Mouse (Mus musculus): ENCODE measurements around the gene Gm37419. TPM values are rescaled to one million over a fixed set of nuclear protein-coding genes. Genes with fewer than 3 reads are reported as not detected.

Gm37419 gene
- polyA plus RNA-seq, 1 experiment = not detected

DNA sequence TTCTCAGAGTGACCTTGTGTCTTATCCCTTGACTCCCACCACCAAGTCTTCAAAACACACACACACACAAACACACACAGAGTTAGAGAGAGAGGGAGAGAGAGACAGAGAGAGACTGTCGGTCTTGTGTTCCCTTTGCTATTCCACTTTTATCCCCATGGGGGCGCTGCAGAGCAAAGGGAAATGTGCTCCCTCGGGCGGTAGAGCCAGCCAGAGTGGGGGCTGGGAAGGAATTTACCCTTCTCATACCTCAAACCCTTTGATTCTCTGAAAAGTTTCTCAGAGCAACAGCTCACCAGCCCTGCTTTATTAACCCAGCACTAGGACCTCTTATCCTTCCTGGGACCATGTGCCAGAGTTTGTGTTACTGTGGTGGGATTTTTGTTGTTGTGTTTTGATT lies 2.9 kb downstream of the Gm37419 start:
- Histone ChIP-seq H3K27ac (ENCODE audit: insufficient read depth, low read length) (no peak overlapping the region), H3K4me3 (ENCODE audit: insufficient read depth, low read length) (peak overlapping the region; percentile 1), H3K4me1 (ENCODE audit: control insufficient read depth, insufficient read depth, low read length) (no peaks in the 10 kb centered on the region; the same call in 1 of the 2 replicates)
- peak; percentile 79 for TF ChIP-seq CTCF (IDR thresholded peaks at IDR 0.05; ENCODE audit: extremely low read depth, insufficient read depth, low read length)
- no peak for TF ChIP-seq POLR2A (IDR thresholded peaks at IDR 0.05; ENCODE audit: extremely low read depth, insufficient read depth, low read length)

DNA sequence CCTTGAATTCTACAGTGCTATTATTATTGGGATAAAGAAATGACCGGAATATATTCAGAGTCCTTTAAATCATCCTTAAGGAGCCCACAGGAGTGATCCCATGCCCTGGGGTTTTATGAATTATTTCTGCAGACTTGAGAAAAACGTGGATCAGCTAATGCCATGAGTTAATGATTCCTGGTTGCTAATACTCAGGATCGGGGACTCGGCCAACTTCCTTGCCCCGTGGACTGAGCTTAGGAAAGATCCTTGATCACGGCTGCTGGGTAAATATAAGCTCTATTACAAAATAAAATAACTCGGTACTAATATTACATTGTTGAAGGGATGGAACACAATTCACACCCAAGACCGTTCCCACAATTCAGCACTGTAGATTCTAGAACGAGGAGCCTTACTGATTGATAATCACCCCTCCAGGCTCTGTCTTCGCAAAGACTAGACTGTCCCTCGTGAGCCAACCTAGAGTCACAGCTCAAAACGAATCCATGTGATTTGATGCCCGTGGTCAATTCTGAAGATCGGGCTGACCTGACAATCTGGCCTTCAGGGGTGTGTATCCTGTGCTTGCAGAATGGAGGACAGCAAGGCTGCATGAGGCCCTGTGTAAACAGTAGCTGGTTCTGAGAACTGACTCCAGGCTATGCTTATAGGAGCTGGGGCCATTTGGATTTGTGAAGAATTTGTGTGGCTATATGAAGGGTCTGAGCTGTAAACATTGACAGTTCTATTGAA lies 3.7 kb downstream of the Gm37419 start:
- Histone ChIP-seq H3K27ac (ENCODE audit: insufficient read depth, low read length) (no peak overlapping the region), H3K4me1 (ENCODE audit: control insufficient read depth, insufficient read depth, low read length) (no peaks in the 10 kb centered on the region; the same call in 1 of the 2 replicates), H3K4me3 (ENCODE audit: insufficient read depth, low read length) (no peak overlapping the region)
- TF ChIP-seq CTCF (IDR thresholded peaks at IDR 0.05; ENCODE audit: extremely low read depth, insufficient read depth, low read length) (no peak), POLR2A (IDR thresholded peaks at IDR 0.05; ENCODE audit: extremely low read depth, insufficient read depth, low read length) (no peak)

GRCm38 (mm10) chr16:23993351-23994321 lies 5.4 kb downstream of the Gm37419 start:
- no peak for TF ChIP-seq POLR2A (IDR thresholded peaks at IDR 0.05; ENCODE audit: extremely low read depth, insufficient read depth, low read length)
- no peak for TF ChIP-seq CTCF (IDR thresholded peaks at IDR 0.05; ENCODE audit: extremely low read depth, insufficient read depth, low read length)
- H3K4me1 ChIP-seq (ENCODE audit: control insufficient read depth, insufficient read depth, low read length) = no peaks in the 10 kb centered on the region; the same call in 1 of the 2 replicates
- no peak overlapping the region for H3K4me3 ChIP-seq (ENCODE audit: insufficient read depth, low read length)
- no peak overlapping the region for H3K27ac ChIP-seq (ENCODE audit: insufficient read depth, low read length)

DNA sequence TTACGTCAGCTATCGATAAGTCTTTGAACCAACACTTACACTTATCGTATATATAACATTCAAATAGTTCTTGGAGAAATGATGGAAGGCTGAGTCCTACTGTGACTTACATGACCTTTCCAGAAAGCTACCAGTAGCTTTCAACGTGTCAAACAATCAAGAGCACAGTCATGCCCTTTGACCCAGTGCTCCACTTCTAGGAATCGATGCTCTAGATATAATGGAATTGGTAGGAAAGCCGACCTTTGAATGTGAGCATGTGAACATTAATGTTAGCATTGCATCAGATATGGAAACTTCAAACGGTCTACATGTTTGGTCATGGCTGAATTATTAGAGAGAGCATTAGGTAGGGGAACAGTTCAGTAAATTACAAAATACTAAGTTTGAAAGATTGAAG lies 8.1 kb downstream of the Gm37419 start:
- H3K4me3 ChIP-seq (ENCODE audit: insufficient read depth, low read length) = no peak overlapping the region
- TF ChIP-seq CTCF (IDR thresholded peaks at IDR 0.05; ENCODE audit: extremely low read depth, insufficient read depth, low read length) = no peak
- TF ChIP-seq POLR2A (IDR thresholded peaks at IDR 0.05; ENCODE audit: extremely low read depth, insufficient read depth, low read length) = no peak

DNA sequence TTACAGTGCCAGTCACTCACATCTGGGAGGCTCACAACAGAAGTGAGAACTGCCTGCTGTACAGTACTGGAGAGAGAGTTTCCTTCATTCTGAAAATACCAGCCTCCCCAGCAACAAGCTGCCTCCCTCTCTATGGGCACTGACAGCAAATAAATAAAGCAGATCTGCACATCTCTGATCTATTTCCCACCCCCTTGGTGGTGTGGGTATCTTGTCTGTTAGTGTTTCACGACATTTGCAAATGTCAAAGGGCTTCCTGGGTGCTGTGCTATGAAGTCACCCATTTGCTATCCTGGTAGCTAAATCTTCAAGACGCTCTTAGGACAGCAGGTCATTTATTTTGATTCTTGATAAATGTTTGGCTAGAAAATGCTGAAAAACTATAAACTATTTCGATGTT lies 8.9 kb downstream of the Gm37419 start:
- Histone ChIP-seq H3K4me3 (ENCODE audit: insufficient read depth, low read length) (no peak overlapping the region), H3K4me1 (ENCODE audit: control insufficient read depth, insufficient read depth, low read length) (no peaks in the 10 kb centered on the region; the same call in 1 of the 2 replicates), H3K27ac (ENCODE audit: insufficient read depth, low read length) (no peak overlapping the region)
- TF ChIP-seq POLR2A (IDR thresholded peaks at IDR 0.05; ENCODE audit: extremely low read depth, insufficient read depth, low read length) (no peak), CTCF (IDR thresholded peaks at IDR 0.05; ENCODE audit: extremely low read depth, insufficient read depth, low read length) (no peak)

More for the DNA sequence above, 8.1 kb downstream of the Gm37419 start:
- no peaks in the 10 kb centered on the region; the same call in 1 of the 2 replicates for H3K4me1 ChIP-seq (ENCODE audit: control insufficient read depth, insufficient read depth, low read length)
- no peak overlapping the region for H3K27ac ChIP-seq (ENCODE audit: insufficient read depth, low read length)

- H3K4me1 ChIP-seq (ENCODE audit: control insufficient read depth, insufficient read depth, low read length) = no peaks in the 10 kb centered on the region; the same call in 1 of the 2 replicates
- TF ChIP-seq POLR2A (IDR thresholded peaks at IDR 0.05; ENCODE audit: extremely low read depth, insufficient read depth, low read length) (no peak), CTCF (IDR thresholded peaks at IDR 0.05; ENCODE audit: extremely low read depth, insufficient read depth, low read length) (no peak)
- H3K4me3 ChIP-seq (ENCODE audit: insufficient read depth, low read length) = no peak overlapping the region
- no peak overlapping the region for H3K27ac ChIP-seq (ENCODE audit: insufficient read depth, low read length)
These were observed 9.6 kb downstream of the Gm37419 start for GRCm38 (mm10) chr16:23997912-23998311.

- Histone ChIP-seq H3K27ac (ENCODE audit: insufficient read depth, low read length) (no peak overlapping the region), H3K4me1 (ENCODE audit: control insufficient read depth, insufficient read depth, low read length) (no peaks in the 10 kb centered on the region; the same call in 1 of the 2 replicates), H3K4me3 (ENCODE audit: insufficient read depth, low read length) (no peak overlapping the region)
- TF ChIP-seq POLR2A (IDR thresholded peaks at IDR 0.05; ENCODE audit: extremely low read depth, insufficient read depth, low read length) = no peak
- no peak for TF ChIP-seq CTCF (IDR thresholded peaks at IDR 0.05; ENCODE audit: extremely low read depth, insufficient read depth, low read length)
These were observed 17.6 kb downstream of the Gm37419 start for GRCm38 (mm10) chr16:24005928-24006327.

GRCm38 (mm10) chr16:24009891-24010290 lies 21.6 kb downstream of the Gm37419 start:
- no peak for TF ChIP-seq POLR2A (IDR thresholded peaks at IDR 0.05; ENCODE audit: extremely low read depth, insufficient read depth, low read length)
- no peak for TF ChIP-seq CTCF (IDR thresholded peaks at IDR 0.05; ENCODE audit: extremely low read depth, insufficient read depth, low read length)
- Histone ChIP-seq H3K4me3 (ENCODE audit: insufficient read depth, low read length) (no peak overlapping the region), H3K4me1 (ENCODE audit: control insufficient read depth, insufficient read depth, low read length) (no peaks in the 10 kb centered on the region; the same call in 1 of the 2 replicates), H3K27ac (ENCODE audit: insufficient read depth, low read length) (no peak overlapping the region)

GRCm38 (mm10) chr16:24011306-24011705 lies 23.0 kb downstream of the Gm37419 start:
- H3K27ac ChIP-seq (ENCODE audit: insufficient read depth, low read length) = no peak overlapping the region
- no peak overlapping the region for H3K4me3 ChIP-seq (ENCODE audit: insufficient read depth, low read length)
- H3K4me1 ChIP-seq (ENCODE audit: control insufficient read depth, insufficient read depth, low read length) = no peaks in the 10 kb centered on the region
- TF ChIP-seq POLR2A (IDR thresholded peaks at IDR 0.05; ENCODE audit: extremely low read depth, insufficient read depth, low read length) (no peak), CTCF (IDR thresholded peaks at IDR 0.05; ENCODE audit: extremely low read depth, insufficient read depth, low read length) (no peak)

All from cortical plate, adult 2 months (tissue).